Mouse (Mus musculus) spleen, embryonic (tissue): ENCODE data around the gene Wdr95.

ENCODE experiments used
- CTCF ChIA-PET: fragments of 350-600 bp; sonication (Branson Sonifier 250); formaldehyde crosslinking; loops from one replicate; lab custom pipeline; 2022; lab: Charles Lee

Gene Wdr95

DNA sequence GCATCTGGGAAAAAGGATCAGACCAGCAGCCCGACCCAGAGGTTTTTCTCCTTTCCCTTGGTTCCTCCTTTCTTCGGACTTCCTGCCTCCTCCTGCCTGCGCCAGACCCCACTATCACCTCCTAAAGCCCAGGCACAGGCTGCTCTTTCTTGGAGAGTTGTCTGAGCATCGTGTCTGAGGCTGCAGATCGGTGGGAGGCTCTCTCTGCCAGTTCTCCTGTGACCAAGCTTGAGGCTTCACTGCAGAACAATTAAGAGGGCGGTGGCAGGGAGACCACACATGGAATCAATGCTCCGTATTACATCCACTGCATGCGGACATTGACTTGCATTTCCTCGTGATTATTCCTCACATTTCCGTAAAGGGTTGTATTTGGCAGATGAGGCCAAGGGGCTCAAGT lies 49.0 kb downstream of the Wdr95 start:
- CTCF ChIA-PET, result no interaction called here

- CTCF ChIA-PET, result interaction anchor here (0.7 kb wide), 1 partner anchor 664 kb away, joined by 3 read pairs; no protein-coding TSS in a partner anchor
Measured at GRCm38 (mm10) chr5:149582642-149583262, 54.3 kb downstream of the Wdr95 start.

GRCm38 (mm10) chr5:149583507-149583906 lies 55.0 kb downstream of the Wdr95 start:
- CTCF ChIA-PET, result interaction anchor here (0.7 kb wide), 1 partner anchor 663 kb away, joined by 3 read pairs; no protein-coding TSS in a partner anchor

- CTCF ChIA-PET, result no interaction called here
Measured at GRCm38 (mm10) chr5:149584154-149584655, 55.7 kb downstream of the Wdr95 start.

DNA sequence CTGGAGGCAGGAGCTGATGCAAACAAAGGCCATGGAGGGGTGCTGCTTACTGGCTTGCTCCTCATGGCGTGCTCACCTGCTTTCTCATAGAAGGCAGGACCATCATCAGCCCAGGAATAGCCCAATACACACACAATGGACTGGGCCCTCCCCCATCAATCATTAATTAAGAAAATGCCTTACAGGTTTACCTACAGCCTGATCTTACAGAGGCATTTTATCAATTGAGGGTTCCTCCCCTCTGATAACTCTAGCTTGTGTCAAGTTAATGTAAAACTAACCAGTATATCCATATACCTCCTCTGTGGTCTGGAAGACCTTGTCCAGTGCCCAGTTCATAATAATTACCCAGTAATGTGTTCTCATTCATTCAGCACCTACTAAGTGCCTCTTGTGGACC lies 56.8 kb downstream of the Wdr95 start:
- CTCF ChIA-PET, result no interaction called here

DNA sequence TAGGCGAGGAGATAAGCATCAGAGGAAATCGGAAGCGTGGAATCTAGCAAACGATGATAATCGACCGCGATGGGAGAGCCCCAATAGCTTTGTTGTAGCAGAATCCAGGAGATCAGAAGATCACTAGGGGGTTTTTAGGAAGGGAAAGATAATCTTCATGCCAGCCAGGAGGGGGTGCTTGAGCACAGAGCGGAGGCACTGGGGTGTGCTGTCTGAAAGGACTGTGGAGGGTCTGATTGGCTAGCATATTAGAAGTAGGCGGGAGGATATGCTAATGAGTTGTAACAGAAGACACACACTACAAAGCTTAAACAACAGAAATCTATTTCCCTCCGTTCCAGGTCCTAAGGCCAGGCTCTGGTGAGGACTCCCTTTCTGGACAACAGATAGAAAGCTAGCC lies 57.4 kb downstream of the Wdr95 start:
- CTCF ChIA-PET, result no interaction called here

- CTCF ChIA-PET, result no interaction called here
Measured at GRCm38 (mm10) chr5:149587327-149587895, 58.9 kb downstream of the Wdr95 start.

DNA sequence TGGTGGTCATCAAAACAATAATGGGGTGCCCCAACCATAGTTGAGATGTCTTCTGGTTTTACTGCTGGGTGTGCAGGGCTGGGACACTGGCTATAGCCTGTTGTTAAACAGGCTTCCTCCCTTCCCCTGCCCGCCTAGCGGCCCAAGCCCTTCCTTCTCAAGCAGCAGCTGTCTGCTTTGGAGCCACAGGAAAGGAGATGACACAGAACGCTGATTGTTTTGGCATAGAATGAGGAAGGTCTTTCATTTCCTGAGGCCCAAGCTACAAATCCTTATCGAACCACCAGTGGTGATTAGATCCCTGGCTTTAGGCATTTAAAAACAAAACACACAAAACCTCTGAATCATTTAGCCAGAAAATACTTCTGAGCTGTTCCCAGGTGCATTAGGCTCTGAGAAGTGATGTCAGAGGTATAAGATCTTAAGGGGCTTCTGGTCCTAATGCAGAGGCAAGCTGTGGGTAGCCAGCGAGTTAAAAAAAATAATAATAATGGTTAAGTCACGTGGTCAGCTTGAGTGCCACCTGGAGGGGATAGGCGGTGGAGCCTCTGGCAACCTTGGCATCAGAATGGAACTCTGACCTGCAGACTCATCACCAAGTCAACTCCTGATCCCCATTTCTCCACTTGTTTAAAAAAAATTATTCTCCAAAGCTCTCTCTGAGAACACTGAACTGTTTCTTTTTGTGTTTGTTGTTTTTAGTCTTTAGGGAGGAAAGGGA lies 60.5 kb downstream of the Wdr95 start:
- CTCF ChIA-PET, result no interaction called here

DNA sequence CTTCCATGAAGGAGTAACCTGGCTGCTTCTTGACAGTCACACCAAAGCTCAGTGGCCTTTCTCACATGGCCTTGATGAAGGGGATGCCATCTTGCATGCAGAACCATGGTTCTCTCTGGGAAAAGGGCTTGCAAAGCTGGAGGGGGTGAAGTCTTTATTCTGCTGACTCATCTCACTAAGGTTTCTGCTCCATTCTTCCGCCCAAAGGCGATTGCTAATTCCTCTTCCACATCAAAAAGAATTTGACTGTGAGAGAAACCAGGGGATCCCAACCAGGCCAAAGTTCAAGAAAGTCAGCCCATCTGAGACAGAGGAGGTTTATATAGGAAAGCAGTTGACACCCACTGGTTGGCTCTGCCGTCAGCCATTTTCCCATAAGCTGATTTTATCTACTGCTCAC lies 61.5 kb downstream of the Wdr95 start:
- CTCF ChIA-PET, result no interaction called here

DNA sequence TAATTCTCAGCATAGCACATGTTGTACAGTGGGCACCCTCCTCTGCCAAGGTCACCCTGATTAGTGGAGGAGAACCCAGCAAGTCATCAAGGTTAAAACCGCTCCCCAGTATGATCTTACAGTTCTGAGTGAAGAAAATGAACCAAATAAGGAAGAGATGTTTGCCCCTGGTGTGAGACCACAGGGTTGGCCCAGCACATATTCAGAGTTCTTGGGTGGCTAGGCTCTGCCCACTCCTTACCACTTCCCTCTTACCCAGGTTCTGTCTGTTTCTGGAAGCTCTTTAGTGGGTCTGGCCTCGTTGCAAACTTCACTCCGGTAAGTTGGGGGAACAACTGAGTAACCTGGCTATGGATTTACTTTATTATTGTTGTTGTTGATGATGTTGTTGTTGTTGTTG lies 65.7 kb downstream of the Wdr95 start:
- CTCF ChIA-PET, result no interaction called here

DNA sequence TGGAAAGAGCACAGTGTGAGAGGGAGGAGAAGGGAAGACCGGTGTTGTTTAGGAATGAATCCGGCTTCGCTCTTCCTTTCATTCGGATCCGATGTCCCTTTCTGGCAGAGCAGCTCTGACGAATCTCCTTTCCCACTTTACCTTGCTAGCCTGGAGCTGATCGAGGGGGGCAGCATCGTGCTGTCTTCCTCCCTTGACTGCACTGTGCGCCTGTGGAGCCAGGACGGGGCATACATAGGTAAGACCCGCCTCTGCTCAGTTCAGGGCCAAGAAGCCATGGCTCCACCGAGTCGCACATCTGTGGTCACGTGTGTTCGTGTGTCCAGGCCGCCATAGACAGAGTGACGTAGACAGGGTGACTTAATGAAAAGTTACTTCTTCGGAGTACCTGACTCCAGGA lies 68.9 kb downstream of the Wdr95 start:
- CTCF ChIA-PET, result interaction anchor here (0.5 to 0.6 kb wide), 2 partner anchors 14 to 68 kb away, joined by 3 to 4 read pairs; no protein-coding TSS in a partner anchor

- CTCF ChIA-PET, result no interaction called here
Measured at GRCm38 (mm10) chr5:149601996-149602395, 73.5 kb downstream of the Wdr95 start.

- CTCF ChIA-PET, result no interaction called here
Measured at GRCm38 (mm10) chr5:149603241-149603640, 74.8 kb downstream of the Wdr95 start.

GRCm38 (mm10) chr5:149607083-149607720 lies 78.7 kb downstream of the Wdr95 start:
- CTCF ChIA-PET, result no interaction called here

- CTCF ChIA-PET, result interaction anchor here (0.6 kb wide), 1 partner anchor 14 kb away, joined by 4 read pairs; no protein-coding TSS in a partner anchor
Measured at GRCm38 (mm10) chr5:149611476-149612164, 83.1 kb downstream of the Wdr95 start.

GRCm38 (mm10) chr5:149612165-149612518 lies 83.7 kb downstream of the Wdr95 start:
- CTCF ChIA-PET, result no interaction called here

DNA sequence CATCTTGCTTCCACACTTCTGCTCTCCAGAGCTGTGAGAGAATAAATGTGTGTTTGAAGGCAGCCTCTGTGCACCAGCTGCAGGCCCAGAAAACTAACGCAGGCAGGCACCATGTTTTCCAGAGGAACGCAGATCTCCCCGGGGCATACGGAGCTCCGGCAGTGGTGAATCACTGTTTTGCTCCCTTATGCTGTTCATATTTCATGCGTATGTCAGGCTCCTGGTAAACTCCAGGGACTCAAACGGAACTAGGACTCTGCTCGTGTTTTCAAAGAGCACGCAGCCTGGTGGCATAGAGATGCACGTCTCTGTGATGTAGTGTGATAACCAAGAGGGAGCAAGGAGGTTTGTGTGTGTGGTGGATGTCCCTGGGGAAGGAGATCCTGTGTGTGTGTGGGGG lies 84.3 kb downstream of the Wdr95 start:
- CTCF ChIA-PET, result no interaction called here

GRCm38 (mm10) chr5:149616138-149616537 lies 87.7 kb downstream of the Wdr95 start:
- CTCF ChIA-PET, result no interaction called here

- CTCF ChIA-PET, result no interaction called here
Measured at GRCm38 (mm10) chr5:149616817-149617216, 88.3 kb downstream of the Wdr95 start.

GRCm38 (mm10) chr5:149617776-149618425 lies 89.4 kb downstream of the Wdr95 start:
- CTCF ChIA-PET, result no interaction called here

GRCm38 (mm10) chr5:149622152-149622551 lies 93.7 kb downstream of the Wdr95 start:
- CTCF ChIA-PET, result no interaction called here
